Mouse (Mus musculus): ENCODE results near the gene Gm5127. TPM values are rescaled to one million over a fixed set of nuclear protein-coding genes. Genes with fewer than 3 reads are reported as not detected.

Gene Gm5127
- not detected in 2 replicates for polyA plus RNA-seq (2012; ENCODE audit: low replicate concordance)

DNA sequence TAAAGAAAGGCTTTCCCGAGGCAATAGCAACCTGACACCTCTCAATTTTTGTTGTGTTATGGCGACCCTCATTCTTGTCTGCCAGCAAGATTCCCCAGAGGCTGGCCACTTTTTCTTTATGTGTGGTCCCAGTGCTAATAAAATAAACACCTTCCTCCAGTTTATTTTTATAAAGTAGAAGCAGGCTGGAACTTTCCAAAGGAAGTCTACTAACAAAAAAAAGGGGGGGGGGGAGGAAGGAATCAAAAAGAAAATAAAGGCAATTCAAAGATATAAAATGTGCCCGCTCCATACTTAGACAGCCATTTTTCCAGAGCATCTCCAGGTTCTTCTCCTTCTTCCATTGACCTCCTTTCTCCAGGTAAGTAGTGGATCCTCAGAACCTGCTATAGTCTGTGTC, at the start of gene Gm5127:
Gene Gm5127, plus strand, starts transcription at position 301 of the 400 bp plus-strand sequence.

GRCm38 (mm10) chrX:106603386-106603785, 20.4 kb downstream of the Gm5127 start, which contains the start of gene Cysltr1:
Gene Cysltr1, minus strand, starts transcription at chrX:106603679.

Other genes starting within 250 kb of the Gm5127 start
- not detected in 2 replicates for gene Fndc3c1, start 97.8 kb upstream of the Gm5127 start, polyA plus RNA-seq (2012; ENCODE audit: low replicate concordance)
- not detected in 2 replicates for gene Cysltr1, start 20.5 kb downstream of the Gm5127 start, polyA plus RNA-seq (2012; ENCODE audit: low replicate concordance)